Mouse (Mus musculus) MEL (cell line): ENCODE data around the gene Itpr1.

Experiments
- CHD1 ChIP-seq: IDR thresholded peaks from 2 replicates; pipeline ENCODE4 v1.6.1; 2012; ENCODE audit warnings: low read depth, mild to moderate bottlenecking, inconsistent platforms, low read length, improper control_type of control experiment
- CTCF ChIP-seq, 3 experiments: IDR thresholded peaks in 2 of 3; conservative IDR thresholded peaks in 1 of 3; 2 replicates each; pipeline ENCODE4 v1.5.1; 2011 to 2012; ENCODE audit warnings: low read length in 3 of 3, low read depth in 2 of 3, mild to moderate bottlenecking in 2 of 3, improper control_type of control experiment in 1 of 3, inconsistent platforms in 1 of 3, mixed read lengths in 1 of 3, moderate library complexity in 1 of 3; ENCODE audit not compliant: control insufficient read depth in 1 of 3, insufficient read depth in 1 of 3, poor library complexity in 1 of 3, severe bottlenecking in 1 of 3
- EP300 ChIP-seq, 2 experiments: IDR thresholded peaks; 2 replicates each; pipeline ENCODE4 v1.6.1; 2011; ENCODE audit warnings: improper control_type of control experiment in 2 of 2, low read length in 2 of 2, low read depth in 1 of 2, mild to moderate bottlenecking in 1 of 2
- MEF2A ChIP-seq: IDR thresholded peaks from 2 replicates; pipeline ENCODE4 v1.6.1; 2014; ENCODE audit warnings: low read depth, mild to moderate bottlenecking, inconsistent platforms, low read length, improper control_type of control experiment; ENCODE audit not compliant: poor library complexity, insufficient replicate concordance, severe bottlenecking; ENCODE audit errors: extremely low read depth
- NRF1 ChIP-seq: IDR thresholded peaks from 2 replicates; pipeline ENCODE4 v1.6.1; 2014; ENCODE audit warnings: low read depth, mild to moderate bottlenecking, inconsistent platforms, low read length, improper control_type of control experiment, moderate library complexity; ENCODE audit not compliant: poor library complexity, insufficient read depth, severe bottlenecking
- POLR2A ChIP-seq, 2 experiments: IDR thresholded peaks; 2 replicates each; pipeline ENCODE4 v1.6.1; 2011 to 2012; ENCODE audit warnings: low read length in 2 of 2, mild to moderate bottlenecking in 2 of 2, control low read depth in 1 of 2, improper control_type of control experiment in 1 of 2, low read depth in 1 of 2, moderate library complexity in 1 of 2; ENCODE audit not compliant: control insufficient read depth in 1 of 2, insufficient read depth in 1 of 2, poor library complexity in 1 of 2

DNA sequence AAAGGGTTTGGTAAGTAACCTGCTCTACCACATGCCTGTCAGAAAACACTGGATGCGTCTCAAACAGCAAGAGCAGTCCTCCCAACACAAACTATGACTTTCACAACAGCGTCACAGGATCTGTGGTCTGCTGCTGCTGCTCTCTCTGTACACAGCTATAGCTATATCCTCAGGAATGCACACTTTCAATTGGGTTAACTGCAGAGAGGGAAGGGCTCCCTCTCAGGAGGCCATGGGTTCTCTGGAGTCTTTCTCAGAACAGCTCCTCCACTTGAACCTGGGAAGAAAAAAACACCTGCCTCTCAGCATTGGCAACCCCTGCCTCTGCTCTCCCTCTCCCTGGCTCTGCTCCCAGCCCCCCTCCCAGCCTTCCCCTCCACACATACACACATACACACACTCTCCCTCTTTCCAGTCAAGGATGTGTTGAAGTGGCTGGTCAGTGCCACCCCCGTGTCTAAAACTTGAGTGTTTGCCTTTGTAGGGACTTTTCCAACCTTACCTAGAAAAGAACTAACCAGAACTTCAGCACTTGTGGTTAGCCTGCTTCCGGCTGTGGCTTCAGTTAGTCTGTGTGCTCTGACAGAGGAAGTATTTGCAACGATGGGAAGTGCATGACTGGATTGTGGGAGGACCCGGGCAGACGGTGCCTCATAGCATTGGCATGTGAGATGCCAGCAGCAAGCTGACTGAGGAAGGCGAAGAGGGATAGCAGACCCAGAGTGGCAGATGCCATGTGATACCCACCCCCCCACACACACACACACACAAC lies 323.8 kb downstream of the Itpr1 start:
- TF ChIP-seq CTCF (IDR thresholded peaks at IDR 0.05 in 2 of 3, conservative IDR thresholded peaks at IDR 0.05 in 1 of 3; ENCODE audit: control insufficient read depth in 1 of 3, insufficient read depth in 1 of 3, low read depth in 2 of 3, low read length in 3 of 3, poor library complexity in 1 of 3, severe bottlenecking in 1 of 3) (no peak), EP300 (IDR thresholded peaks at IDR 0.05; ENCODE audit: low read depth in 1 of 2, low read length in 2 of 2) (peak; percentile 42 to 68), POLR2A (IDR thresholded peaks at IDR 0.05; ENCODE audit: control insufficient read depth in 1 of 2, insufficient read depth in 1 of 2, low read depth in 1 of 2, low read length in 2 of 2, poor library complexity in 1 of 2) (no peak), CHD1 (no peak), MEF2A (no peak), NRF1 (no peak)
